Mouse (Mus musculus) thymus, adult 2 months (tissue): ENCODE data around the gene S100a14. TPM values are rescaled to one million over a fixed set of nuclear protein-coding genes. Genes with fewer than 3 reads are reported as not detected.

ENCODE experiments used
- DNase-seq: peaks from one replicate; pipeline ENCODE4 v3.0.0; 2021
- H3K27ac ChIP-seq: fragments of 200-500 bp; 2 replicates; pipeline ENCODE4 v1.5.1; 2012; ENCODE audit warnings: low read length, control low read depth; ENCODE audit not compliant: control insufficient read depth, insufficient read depth
- H3K27me3 ChIP-seq: fragments of 200-500 bp; 2 replicates; pipeline ENCODE4 v1.6.1; 2012; ENCODE audit warnings: mild to moderate bottlenecking, low read length, moderate library complexity, mixed read lengths; ENCODE audit not compliant: control insufficient read depth, insufficient read depth
- H3K36me3 ChIP-seq: fragments of 200-500 bp; 2 replicates; pipeline ENCODE4 v1.6.1; 2012; ENCODE audit warnings: mild to moderate bottlenecking, low read length, moderate library complexity; ENCODE audit not compliant: control insufficient read depth, insufficient read depth
- H3K4me1 ChIP-seq: fragments of 200-500 bp; replicated peaks from 2 replicates; pipeline ENCODE4 v1.6.1; 2012; ENCODE audit warnings: low read length; ENCODE audit not compliant: control insufficient read depth, insufficient read depth
- H3K4me3 ChIP-seq: fragments of 200-500 bp; 2 replicates; pipeline ENCODE4 v1.5.1; 2012; ENCODE audit warnings: mild to moderate bottlenecking, low read length, control low read depth, moderate library complexity; ENCODE audit not compliant: control insufficient read depth, insufficient read depth
- CTCF ChIP-seq: fragments of 200-500 bp; IDR thresholded peaks from 2 replicates; pipeline ENCODE4 v1.5.1; 2012; ENCODE audit warnings: mild to moderate bottlenecking, control low read depth, low read length, moderate library complexity, borderline replicate concordance; ENCODE audit not compliant: control insufficient read depth, poor library complexity, insufficient read depth; ENCODE audit errors: extremely low read depth
- POLR2A ChIP-seq: fragments of 200-500 bp; IDR thresholded peaks from 2 replicates; pipeline ENCODE4 v1.6.1; 2012; ENCODE audit warnings: mild to moderate bottlenecking, low read length, control low read depth, moderate library complexity; ENCODE audit not compliant: control insufficient read depth, poor library complexity, insufficient read depth; ENCODE audit errors: extremely low read depth
- WGBS: fragments of 180-500 bp; shearing (Covaris S2); methylation state at CpG from one replicate; pipeline ENCODE4 v1.1.7; 2018; 5-methylcytosine and 5-hydroxymethylcytosine counted together
- polyA plus RNA-seq: library from polyadenylated mRNA; depleted of rRNA; stranded (reverse); fragments of >200 nt; gene quantifications from 2 replicates; pipeline ENCODE4 v1.2.3, GENCODE M21; 2012

The S100a14 gene
- polyA plus RNA-seq, 1 experiment, result 11.3 TPM

- no peak for TF ChIP-seq POLR2A
- TF ChIP-seq CTCF, result no peak
- Histone ChIP-seq H3K4me1 (no peaks in the 10 kb centered on the region), H3K27me3 (no peaks in the 10 kb centered on the region), H3K4me3 (no peak overlapping the region), H3K27ac (no peak overlapping the region), H3K36me3 (no peaks in the 10 kb centered on the region)
- 76% methylated on average over 1 of the region's 1 CpGs for WGBS
- DNase-seq, result no peak
Measured at GRCm38 (mm10) chr3:90535446-90535845, 8.8 kb downstream of the S100a14 start.

GRCm38 (mm10) chr3:90537141-90537904 is 10.7 kb downstream of the S100a14 start, which contains the start of gene S100a16:
Gene S100a16 (plus strand): TSS chr3:90537254.
- H3K27me3 ChIP-seq, result no peaks in the 10 kb centered on the region
- no peaks in the 10 kb centered on the region for H3K36me3 ChIP-seq
- H3K4me1 ChIP-seq, result no peaks in the 10 kb centered on the region
- TF ChIP-seq CTCF (no peak), POLR2A (no peak)
- no peak for DNase-seq
- whole genome bisulfite sequencing, result 89% methylated on average over 10 of the region's 10 CpGs
- peak within 1 kb of the TSS; percentile 2; the same call in 1 of the 2 replicates for H3K4me3 ChIP-seq
- H3K27ac ChIP-seq, result no peak within 1 kb of the TSS

GRCm38 (mm10) chr3:90537905-90538296 is 11.2 kb downstream of the S100a14 start:
- WGBS, result 88% methylated on average over 5 of the region's 5 CpGs
- no peaks in the 10 kb centered on the region for H3K27me3 ChIP-seq
- H3K27ac ChIP-seq, result no peak overlapping the region

DNA sequence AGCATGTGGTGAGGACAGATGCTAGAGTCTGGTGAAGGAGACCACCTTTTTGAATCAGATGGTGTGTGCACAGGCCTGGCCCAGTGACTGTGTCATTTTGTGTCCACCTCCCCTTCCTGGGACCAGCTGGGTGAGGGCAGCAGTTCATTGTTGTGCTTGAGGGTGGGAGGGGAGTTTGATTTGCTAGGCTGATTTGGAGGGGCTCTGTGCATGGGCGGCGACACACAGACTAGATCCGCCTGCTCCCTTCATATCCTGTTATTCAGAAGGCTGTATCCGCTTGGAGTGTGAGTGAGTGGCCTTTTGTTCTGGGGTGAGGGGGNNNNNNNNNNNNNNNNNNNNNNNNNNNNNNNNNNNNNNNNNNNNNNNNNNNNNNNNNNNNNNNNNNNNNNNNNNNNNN is 14.2 kb downstream of the S100a14 start:
- no peak overlapping the region for H3K4me3 ChIP-seq
- H3K36me3 ChIP-seq, result no peaks in the 10 kb centered on the region
- H3K27ac ChIP-seq, result no peak overlapping the region
- DNase-seq, result no peak
- no peaks in the 10 kb centered on the region for H3K27me3 ChIP-seq
- TF ChIP-seq CTCF (no peak), POLR2A (no peak)
- 95% methylated on average over 4 of the region's 4 CpGs for WGBS
- no peaks in the 10 kb centered on the region for H3K4me1 ChIP-seq

More at GRCm38 (mm10) chr3:90537905-90538296, 11.2 kb downstream of the S100a14 start:
- no peaks in the 10 kb centered on the region for H3K36me3 ChIP-seq
- DNase-seq, result no peak
- peak overlapping the region; percentile 2; the same call in 1 of the 2 replicates for H3K4me3 ChIP-seq
- no peaks in the 10 kb centered on the region for H3K4me1 ChIP-seq
- no peak for TF ChIP-seq CTCF
- TF ChIP-seq POLR2A, result no peak

DNA sequence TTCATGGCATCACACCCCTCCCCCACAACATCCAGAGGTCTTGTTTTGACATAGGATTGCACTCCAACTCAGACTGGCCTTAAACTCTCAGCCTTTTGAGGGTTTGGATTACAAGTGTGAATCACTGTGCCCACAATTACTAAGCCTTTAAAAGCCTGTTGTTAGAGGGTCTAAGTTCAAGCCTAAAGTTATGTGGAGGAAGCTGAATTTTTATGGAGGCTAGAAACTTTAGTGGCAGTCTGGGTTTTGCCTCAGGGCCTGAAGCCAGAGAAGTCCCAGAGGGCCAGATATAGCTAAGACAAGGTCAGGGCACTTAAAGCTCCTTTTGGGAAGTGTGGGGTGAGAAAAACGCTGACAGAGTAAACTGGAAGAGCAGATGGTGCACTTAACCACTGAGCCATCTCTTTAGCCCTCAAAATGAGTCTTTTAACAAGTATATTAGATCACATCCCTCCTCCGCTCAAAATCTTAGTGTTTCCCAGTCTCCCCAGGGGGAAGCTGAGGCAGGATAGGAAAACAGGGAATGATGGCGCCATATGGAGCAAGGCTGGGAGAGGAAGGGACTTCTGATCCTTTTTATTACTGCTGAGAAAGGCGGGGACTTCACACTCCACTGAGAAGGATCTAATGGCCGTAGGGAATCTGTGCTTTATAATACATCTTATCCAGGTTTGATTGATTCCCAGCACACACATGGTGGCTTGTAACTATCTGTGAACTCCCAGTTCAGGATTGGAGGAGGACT is 23.2 kb downstream of the S100a14 start:
- H3K4me1 ChIP-seq, result no peaks in the 10 kb centered on the region
- no peak overlapping the region for H3K4me3 ChIP-seq
- H3K27me3 ChIP-seq, result no peaks in the 10 kb centered on the region
- DNase-seq, result no peak
- 88% methylated on average over 5 of the region's 5 CpGs for WGBS
- TF ChIP-seq POLR2A (no peak), CTCF (no peak)
- no peaks in the 10 kb centered on the region for H3K36me3 ChIP-seq
- no peak overlapping the region for H3K27ac ChIP-seq

GRCm38 (mm10) chr3:90550421-90550790 is 23.8 kb downstream of the S100a14 start:
- H3K27ac ChIP-seq, result no peak overlapping the region
- H3K36me3 ChIP-seq, result no peaks in the 10 kb centered on the region
- TF ChIP-seq CTCF (no peak), POLR2A (no peak)
- no peaks in the 10 kb centered on the region for H3K4me1 ChIP-seq
- DNase-seq, result no peak
- no peak overlapping the region for H3K4me3 ChIP-seq
- no peaks in the 10 kb centered on the region for H3K27me3 ChIP-seq
- 75% methylated on average over 2 of the region's 2 CpGs for WGBS

- H3K4me1 ChIP-seq, result no peaks in the 10 kb centered on the region
- H3K27me3 ChIP-seq, result no peaks in the 10 kb centered on the region
- no peak overlapping the region for H3K4me3 ChIP-seq
- H3K36me3 ChIP-seq, result no peaks in the 10 kb centered on the region
- no peak overlapping the region for H3K27ac ChIP-seq
- TF ChIP-seq POLR2A, result no peak
- no peak for TF ChIP-seq CTCF
- WGBS, result 83% methylated on average over 2 of the region's 2 CpGs
- DNase-seq, result no peak
Measured at GRCm38 (mm10) chr3:90552231-90552630, 25.6 kb downstream of the S100a14 start.
